Mouse (Mus musculus) testis, adult 2 months (tissue): ENCODE data around the gene Suclg2. TPM values are rescaled to one million over a fixed set of nuclear protein-coding genes. Genes with fewer than 3 reads are reported as not detected.

ENCODE experiments used
- H3K27ac ChIP-seq: fragments of 200-500 bp; 2 replicates; pipeline ENCODE4 v1.5.1; 2012; ENCODE audit warnings: low read depth, low read length; ENCODE audit not compliant: control insufficient read depth, insufficient read depth
- H3K27me3 ChIP-seq: fragments of 200-500 bp; 2 replicates; pipeline ENCODE4 v1.6.1; 2012; ENCODE audit warnings: mild to moderate bottlenecking, low read length, moderate library complexity; ENCODE audit not compliant: control insufficient read depth, insufficient read depth
- H3K36me3 ChIP-seq: fragments of 200-500 bp; 2 replicates; pipeline ENCODE4 v1.6.1; 2012; ENCODE audit warnings: mild to moderate bottlenecking, low read length; ENCODE audit not compliant: control insufficient read depth, insufficient read depth
- H3K4me1 ChIP-seq: fragments of 200-500 bp; 2 replicates; pipeline ENCODE4 v1.6.1; 2012; ENCODE audit warnings: low read length; ENCODE audit not compliant: control insufficient read depth, insufficient read depth
- H3K4me3 ChIP-seq: fragments of 200-500 bp; 2 replicates; pipeline ENCODE4 v1.5.1; 2012; ENCODE audit warnings: low read depth, mild to moderate bottlenecking, low read length, moderate library complexity, mixed read lengths; ENCODE audit not compliant: control insufficient read depth
- CTCF ChIP-seq: fragments of 200-500 bp; IDR thresholded peaks from 2 replicates; pipeline ENCODE4 v1.5.1; 2012; ENCODE audit warnings: low read depth, mild to moderate bottlenecking, inconsistent platforms, low read length, moderate library complexity; ENCODE audit not compliant: control insufficient read depth, insufficient read depth, insufficient replicate concordance
- POLR2A ChIP-seq: fragments of 200-500 bp; IDR thresholded peaks from 2 replicates; pipeline ENCODE4 v1.6.1; 2012; ENCODE audit warnings: low read depth, mild to moderate bottlenecking, inconsistent platforms, low read length, moderate library complexity; ENCODE audit not compliant: control insufficient read depth
- polyA plus RNA-seq: library from polyadenylated mRNA; depleted of rRNA; stranded (reverse); fragments of >200 nt; gene quantifications from 2 replicates; pipeline ENCODE4 v1.2.3, GENCODE M21; 2012

Suclg2 gene
- polyA plus RNA-seq, 1 experiment: 5.1 TPM

- no peak overlapping the region for H3K4me3 ChIP-seq
- no peaks in the 10 kb centered on the region for H3K36me3 ChIP-seq
- no peak overlapping the region for H3K27ac ChIP-seq
- TF ChIP-seq POLR2A (no peak), CTCF (no peak)
- no peaks in the 10 kb centered on the region for H3K27me3 ChIP-seq
- H3K4me1 ChIP-seq: no peaks in the 10 kb centered on the region
These were observed 121.5 kb downstream of the Suclg2 start for GRCm38 (mm10) chr6:95596766-95597750.

- Histone ChIP-seq H3K36me3 (no peaks in the 10 kb centered on the region), H3K4me1 (no peaks in the 10 kb centered on the region), H3K4me3 (no peak overlapping the region), H3K27ac (no peak overlapping the region), H3K27me3 (no peaks in the 10 kb centered on the region)
- TF ChIP-seq POLR2A: no peak
- no peak for TF ChIP-seq CTCF
These were observed 122.7 kb downstream of the Suclg2 start for GRCm38 (mm10) chr6:95595852-95596251.

- Histone ChIP-seq H3K27me3 (no peaks in the 10 kb centered on the region), H3K4me3 (no peak overlapping the region), H3K4me1 (no peaks in the 10 kb centered on the region), H3K27ac (no peak overlapping the region), H3K36me3 (no peaks in the 10 kb centered on the region)
- no peak for TF ChIP-seq POLR2A
- no peak for TF ChIP-seq CTCF
These were observed 124.4 kb downstream of the Suclg2 start for GRCm38 (mm10) chr6:95594239-95594638.

- Histone ChIP-seq H3K27me3 (no peaks in the 10 kb centered on the region), H3K4me3 (no peak overlapping the region), H3K27ac (no peak overlapping the region), H3K4me1 (no peaks in the 10 kb centered on the region), H3K36me3 (no peaks in the 10 kb centered on the region)
- TF ChIP-seq CTCF: no peak
- TF ChIP-seq POLR2A: no peak
These were observed 126.2 kb downstream of the Suclg2 start for GRCm38 (mm10) chr6:95592396-95592795.

- Histone ChIP-seq H3K4me1 (no peaks in the 10 kb centered on the region), H3K27me3 (no peaks in the 10 kb centered on the region), H3K36me3 (no peaks in the 10 kb centered on the region), H3K4me3 (no peak overlapping the region), H3K27ac (no peak overlapping the region)
- TF ChIP-seq CTCF (no peak), POLR2A (no peak)
These were observed 128.1 kb downstream of the Suclg2 start for GRCm38 (mm10) chr6:95590463-95590862.

GRCm38 (mm10) chr6:95587108-95587796 is 131.3 kb downstream of the Suclg2 start:
- no peaks in the 10 kb centered on the region for H3K36me3 ChIP-seq
- H3K4me1 ChIP-seq: no peaks in the 10 kb centered on the region
- H3K27me3 ChIP-seq: no peaks in the 10 kb centered on the region
- no peak overlapping the region for H3K4me3 ChIP-seq
- no peak overlapping the region for H3K27ac ChIP-seq
- TF ChIP-seq POLR2A (no peak), CTCF (no peak)

- H3K27ac ChIP-seq: no peak overlapping the region
- H3K4me1 ChIP-seq: no peaks in the 10 kb centered on the region
- no peaks in the 10 kb centered on the region for H3K27me3 ChIP-seq
- no peaks in the 10 kb centered on the region for H3K36me3 ChIP-seq
- TF ChIP-seq CTCF (no peak), POLR2A (no peak)
- no peak overlapping the region for H3K4me3 ChIP-seq
These were observed 136.7 kb downstream of the Suclg2 start for GRCm38 (mm10) chr6:95581893-95582292.
